Mouse (Mus musculus) cerebellum, adult 2 months (tissue): ENCODE results near the gene Olfml1.

Experiments used
- CTCF ChIP-seq: fragments of 200-500 bp; IDR thresholded peaks from 2 replicates; pipeline ENCODE4 v1.5.1; 2011; ENCODE audit warnings: low read depth, mild to moderate bottlenecking, control low read depth, low read length, moderate library complexity, borderline replicate concordance; ENCODE audit not compliant: insufficient read depth
- POLR2A ChIP-seq: fragments of 200-500 bp; IDR thresholded peaks from 2 replicates; pipeline ENCODE4 v1.6.1; 2011; ENCODE audit warnings: low read length, control low read depth, borderline replicate concordance; ENCODE audit not compliant: insufficient read depth

DNA sequence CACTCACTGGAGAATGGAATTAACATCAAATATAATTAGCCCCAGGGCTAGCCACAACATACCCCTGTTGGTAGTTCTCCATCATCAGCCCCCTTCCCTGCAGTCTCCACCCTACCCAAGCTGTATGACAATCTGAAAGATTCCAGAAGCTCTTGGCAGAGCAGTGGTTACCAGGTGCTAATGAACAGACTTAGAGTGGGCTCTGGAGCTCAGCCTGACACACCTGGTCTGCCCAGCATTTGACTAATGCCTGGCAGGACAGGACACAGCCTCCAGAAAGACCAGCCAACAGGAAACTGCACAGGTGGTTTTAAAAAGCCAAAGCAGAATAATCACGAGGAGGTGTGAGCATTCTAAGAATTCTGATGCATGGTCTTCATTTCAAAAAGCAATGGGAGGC is 13.8 kb upstream of the Olfml1 start:
- TF ChIP-seq POLR2A (no peak), CTCF (no peak)
